Mouse (Mus musculus) inflammation-experienced regulatory T-cells, adult 16 weeks (primary cell): Measurements from ENCODE around the gene Olfr1080. TPM values are rescaled to one million over a fixed set of nuclear protein-coding genes. Genes with fewer than 3 reads are reported as not detected.

Source experiments
- polyA plus RNA-seq: library from polyadenylated mRNA; unstranded; fragments of 100-300 nt; shearing (Covaris generic); gene quantifications from one replicate; pipeline ENCODE4 v1.2.1, GENCODE M21; 2017

Olfr1080 gene
- polyA plus RNA-seq, result not detected

DNA sequence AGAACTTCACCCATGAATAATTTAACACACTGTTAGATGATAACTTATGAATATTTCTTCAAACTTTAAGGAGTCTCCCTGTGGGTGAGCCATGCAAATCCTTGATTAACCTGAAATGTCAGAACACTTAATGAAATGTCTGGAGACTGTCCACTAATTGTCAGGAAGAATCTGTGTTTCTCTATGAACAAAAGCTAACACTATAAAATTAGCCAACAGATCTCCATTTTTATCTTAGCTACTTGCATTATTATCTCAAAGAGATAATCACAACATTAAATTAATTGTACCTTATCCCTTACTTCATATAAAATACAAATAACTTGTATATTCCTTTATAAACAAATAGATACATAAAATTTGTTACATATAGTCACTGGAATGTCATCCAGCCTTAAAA is at the start of gene Olfr1080:
Olfr1080 (minus strand) TSS at position 101 of the 400 bp plus-strand sequence.

DNA sequence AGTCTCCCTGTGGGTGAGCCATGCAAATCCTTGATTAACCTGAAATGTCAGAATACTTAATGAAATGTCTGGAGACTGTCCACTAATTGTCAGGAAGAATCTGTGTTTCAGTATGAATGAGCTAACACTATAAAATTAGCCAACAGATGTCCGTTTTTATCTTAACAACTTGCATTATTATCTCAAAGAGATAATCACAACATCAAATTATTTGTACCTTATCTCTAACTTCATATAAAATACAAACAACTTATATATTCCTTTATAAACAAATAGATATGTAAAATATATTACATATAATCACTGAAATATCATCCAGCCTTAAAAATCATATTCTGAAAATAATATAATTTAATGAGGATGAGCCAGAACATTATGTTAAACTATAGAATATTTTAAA is 40.8 kb upstream of the Olfr1080 start, which contains the start of gene Olfr1082:
Olfr1082 (minus strand) TSS at position 101 of the 400 bp plus-strand sequence.

DNA sequence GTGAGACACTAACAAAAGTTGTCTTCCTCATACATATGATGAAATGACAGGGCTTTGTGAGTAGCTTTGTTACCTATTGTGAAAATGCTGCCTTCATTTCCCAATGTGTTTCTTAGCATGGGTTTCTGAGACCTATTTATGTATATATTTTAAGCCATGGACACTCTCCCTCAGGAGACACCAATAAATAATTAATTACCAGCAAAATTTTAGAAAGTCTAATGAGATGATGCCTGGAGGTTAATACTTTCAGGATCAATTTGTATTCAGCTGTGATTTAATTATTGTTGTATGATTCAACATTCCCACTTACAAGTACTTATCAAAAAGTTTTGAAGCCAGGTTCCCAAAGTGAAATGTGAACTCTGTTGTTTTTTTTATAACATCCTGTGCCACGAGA is 15.7 kb downstream of the Olfr1080 start, which contains the start of gene Olfr1079:
Olfr1079 (minus strand) TSS at position 101 of the 400 bp plus-strand sequence.

DNA sequence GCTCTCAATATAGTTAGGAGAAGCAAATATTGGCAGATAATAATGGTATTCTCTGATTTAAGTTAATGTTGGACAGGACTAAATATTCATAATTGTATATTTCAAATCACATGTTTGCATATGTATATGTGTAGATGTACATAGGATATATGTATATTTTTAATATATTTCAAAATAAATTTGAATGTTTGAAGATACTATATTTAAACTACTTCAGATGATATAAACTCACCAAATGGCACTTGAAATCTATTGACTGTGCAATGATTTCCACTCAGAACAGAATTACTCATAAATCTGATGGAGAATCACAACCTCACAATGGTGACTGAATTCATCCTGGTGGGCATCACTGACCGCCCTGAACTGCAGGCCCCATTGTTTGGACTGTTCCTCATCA is 49.9 kb downstream of the Olfr1080 start, which contains the start of gene Olfr1076:
Olfr1076 (plus strand) TSS at position 301 of the 400 bp plus-strand sequence.

Other genes with a start within 250 kb of the Olfr1080 start
- not detected for gene Olfr1053, start 243.0 kb downstream of the Olfr1080 start, polyA plus RNA-seq
- gene Olfr1054, start 222.8 kb downstream of the Olfr1080 start, polyA plus RNA-seq, result not detected
- gene Olfr1055, start 208.0 kb downstream of the Olfr1080 start, polyA plus RNA-seq, result not detected
- not detected for gene Olfr1056, start 195.8 kb downstream of the Olfr1080 start, polyA plus RNA-seq
- gene Olfr1057, start 179.8 kb downstream of the Olfr1080 start, polyA plus RNA-seq, result not detected
- not detected for gene Olfr1058, start 169.7 kb downstream of the Olfr1080 start, polyA plus RNA-seq
- gene Olfr1061, start 144.2 kb downstream of the Olfr1080 start, polyA plus RNA-seq, result not detected
- gene Olfr1062, start 131.5 kb downstream of the Olfr1080 start, polyA plus RNA-seq, result not detected
- not detected for gene Olfr1065, start 107.6 kb downstream of the Olfr1080 start, polyA plus RNA-seq
- gene Olfr1066, start 102.0 kb downstream of the Olfr1080 start, polyA plus RNA-seq, result not detected
- not detected for gene Olfr228, start 70.8 kb downstream of the Olfr1080 start, polyA plus RNA-seq
- gene Olfr1076, start 49.8 kb downstream of the Olfr1080 start, polyA plus RNA-seq, result not detected
- not detected for gene Olfr1079, start 15.8 kb downstream of the Olfr1080 start, polyA plus RNA-seq
- gene Olfr1082, start 40.7 kb upstream of the Olfr1080 start, polyA plus RNA-seq, result not detected
- not detected for gene Olfr1084, start 81.5 kb upstream of the Olfr1080 start, polyA plus RNA-seq
- not detected for gene Olfr1085, start 103.8 kb upstream of the Olfr1080 start, polyA plus RNA-seq
- not detected for gene Olfr1086, start 121.9 kb upstream of the Olfr1080 start, polyA plus RNA-seq
- not detected for gene Olfr1087, start 140.2 kb upstream of the Olfr1080 start, polyA plus RNA-seq
- not detected for gene Olfr1089, start 175.5 kb upstream of the Olfr1080 start, polyA plus RNA-seq
- gene Olfr1090, start 200.8 kb upstream of the Olfr1080 start, polyA plus RNA-seq, result not detected
- gene Olfr1093, start 224.2 kb upstream of the Olfr1080 start, polyA plus RNA-seq, result not detected